Mouse (Mus musculus) heart, adult 9 months (tissue): ENCODE results near the gene Ube4b.
"Not testable (repeated sequence)": the region's sequence is repeated elsewhere in the genome, so short reads cannot be mapped to it uniquely, and the experiment has no call there.

Source experiments
- DNase-seq, 2 experiments: peaks; one replicate each; pipeline ENCODE4 v3.0.0; 2022; ENCODE audit warnings: low spot score in 2 of 2

Ube4b gene

GRCm38 (mm10) chr4:149426325-149427199, at the start of gene Ube4b:
Gene Ube4b (minus strand): TSS chr4:149426749.
- peak; percentile 94 to 96 for DNase-seq

DNA sequence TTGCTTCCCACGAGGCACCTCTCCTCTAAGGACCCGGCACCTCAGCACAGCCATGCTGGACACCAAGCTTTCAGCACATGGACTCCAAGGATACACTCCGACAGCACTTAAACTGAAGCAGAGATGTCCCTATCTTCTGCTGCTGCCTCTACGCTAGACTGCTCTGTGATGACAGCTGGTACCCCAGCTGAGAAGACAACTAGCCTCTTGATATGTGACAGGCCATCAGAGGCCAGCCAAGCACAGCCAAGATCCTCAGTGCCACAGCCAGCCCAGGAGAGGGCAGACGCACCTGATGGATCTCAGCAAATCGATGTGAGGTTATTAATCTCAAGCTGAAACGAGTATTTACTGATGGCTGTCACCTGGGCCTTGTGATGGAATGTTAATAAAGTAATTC, 48.5 kb upstream of the Ube4b start:
- no peak for DNase-seq

- no peak for DNase-seq
These were observed 43.0 kb upstream of the Ube4b start for GRCm38 (mm10) chr4:149469557-149469956.

DNA sequence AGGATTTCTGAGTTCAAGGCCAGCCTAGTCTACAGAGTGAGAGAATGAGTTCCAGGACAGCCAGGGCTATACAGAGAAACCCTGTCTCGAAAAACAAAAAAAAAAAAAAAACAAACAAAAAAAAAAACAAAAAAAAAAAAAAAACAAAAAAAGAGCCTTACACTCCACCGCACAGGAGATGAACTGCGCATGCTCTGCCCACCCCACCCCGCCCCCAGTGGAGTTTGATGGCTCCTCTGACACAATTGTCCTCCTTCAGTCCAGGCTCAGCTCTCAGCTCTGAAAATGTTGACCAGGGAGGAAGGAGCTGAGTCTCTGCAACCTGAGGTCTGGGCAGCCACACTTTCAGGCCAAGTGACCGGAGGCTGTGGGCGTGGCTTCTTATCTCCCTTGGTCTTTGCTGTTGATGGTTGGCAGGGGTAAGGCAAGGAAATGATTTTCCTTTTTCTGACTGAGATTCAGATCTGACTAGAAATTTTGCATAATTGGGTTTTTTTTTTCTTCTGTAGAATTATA, 36.9 kb upstream of the Ube4b start:
- DNase-seq = no peak

GRCm38 (mm10) chr4:149462305-149462971, 35.9 kb upstream of the Ube4b start:
- DNase-seq = no peak

DNA sequence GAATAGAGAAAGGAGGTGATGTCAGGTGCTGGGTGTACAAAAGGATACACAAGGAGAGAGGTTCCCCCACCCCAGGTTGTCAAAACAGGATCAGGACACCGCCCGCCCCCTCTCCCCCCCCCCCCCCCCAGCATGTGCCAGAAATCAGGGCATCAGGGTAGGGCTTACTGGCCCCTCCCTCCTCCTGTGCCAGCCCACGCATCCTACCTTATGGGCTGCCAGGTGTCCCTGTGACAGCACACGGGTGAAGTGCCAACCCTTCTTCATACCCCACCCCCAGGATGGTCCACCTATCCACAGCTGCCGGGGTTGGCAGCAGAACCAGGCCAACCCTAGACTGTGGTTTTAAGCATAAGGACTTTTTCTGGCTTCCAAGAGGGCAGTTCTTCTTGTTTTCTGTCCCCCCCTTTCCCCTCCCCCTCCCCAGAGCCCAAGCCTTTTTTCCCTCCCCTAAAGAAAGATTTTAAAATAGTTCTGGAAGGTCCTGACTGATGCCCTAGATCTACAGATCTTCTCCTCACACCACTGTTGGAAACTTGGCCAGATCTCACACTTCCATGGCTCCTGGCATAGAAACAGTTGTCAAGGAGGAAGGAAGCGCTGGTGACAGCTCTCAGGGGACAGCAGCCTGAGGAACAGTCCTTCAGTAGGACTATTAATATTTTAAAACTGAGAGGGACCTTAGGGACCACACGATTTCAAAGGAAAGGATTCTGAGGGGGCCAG, 35.2 kb upstream of the Ube4b start:
- peak; percentile 43 to 59 for DNase-seq

- DNase-seq = not testable (repeated sequence)
These were observed 33.9 kb upstream of the Ube4b start for GRCm38 (mm10) chr4:149460475-149460874.

- DNase-seq = no peak
These were observed 32.9 kb upstream of the Ube4b start for GRCm38 (mm10) chr4:149459425-149459824.

DNA sequence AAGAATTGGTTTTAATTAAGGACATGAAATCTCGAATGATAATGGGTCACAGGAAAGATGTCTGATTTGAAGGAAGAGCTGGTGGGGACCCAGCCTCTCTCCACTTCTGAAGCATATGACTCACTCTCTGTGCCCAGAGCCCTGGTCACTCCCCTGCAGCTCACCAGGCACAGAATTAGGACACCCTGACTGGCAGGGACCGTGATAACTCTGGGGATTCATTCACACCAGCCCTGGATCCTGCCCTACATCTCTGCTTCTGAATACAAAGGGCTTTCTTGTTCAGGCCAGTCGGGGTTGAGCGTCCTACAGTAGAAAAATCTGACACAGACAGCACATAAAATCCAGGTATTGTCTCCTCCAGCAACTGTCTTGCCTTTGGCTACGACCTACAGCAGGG, 32.0 kb upstream of the Ube4b start:
- no peak for DNase-seq

GRCm38 (mm10) chr4:149457831-149458430, 31.4 kb upstream of the Ube4b start:
- DNase-seq = peak; percentile 68

DNA sequence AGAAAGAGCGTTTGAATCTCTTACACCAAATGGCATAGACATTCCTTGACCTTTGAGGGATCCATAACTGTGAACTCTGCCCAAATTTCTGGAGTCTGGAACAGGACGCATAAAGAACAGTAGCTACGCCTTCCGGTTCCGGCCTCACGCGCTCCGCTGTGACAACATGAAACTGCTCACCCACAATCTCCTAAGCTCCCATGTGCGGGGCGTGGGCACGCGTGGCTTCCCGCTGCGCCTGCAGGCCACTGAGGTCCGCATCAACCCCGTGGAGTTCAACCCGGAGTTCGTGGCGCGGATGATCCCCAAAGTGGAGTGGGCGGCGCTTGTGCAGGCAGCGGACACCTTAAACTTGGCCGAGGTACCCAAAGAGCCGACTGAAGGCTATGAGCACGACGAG, 30.6 kb upstream of the Ube4b start:
- not testable (repeated sequence) for DNase-seq

DNA sequence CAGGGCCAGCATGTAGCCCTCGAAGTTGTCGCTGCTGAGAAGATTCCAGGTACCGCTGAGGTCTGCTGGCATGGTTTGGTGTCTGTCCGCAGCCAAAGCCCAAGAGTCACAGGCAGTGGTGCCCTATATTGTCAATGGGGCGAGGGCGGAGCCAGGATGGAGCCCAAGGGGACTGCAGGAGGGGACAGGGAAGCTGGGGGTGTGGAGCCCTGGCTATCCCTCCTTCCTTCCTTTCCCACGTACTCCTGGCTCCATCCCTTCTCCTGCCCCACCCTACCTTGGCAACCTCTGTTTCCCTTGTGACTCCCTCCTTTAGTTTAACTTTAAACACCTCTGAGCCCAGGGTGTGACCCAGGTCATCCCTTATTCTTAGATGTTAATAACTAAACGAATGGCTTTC, 28.3 kb upstream of the Ube4b start, which contains the start of gene Rbp7:
Gene Rbp7 (minus strand): TSS at position 100 of the 400 bp plus-strand sequence.
- peak; percentile 27 to 65 for DNase-seq

DNA sequence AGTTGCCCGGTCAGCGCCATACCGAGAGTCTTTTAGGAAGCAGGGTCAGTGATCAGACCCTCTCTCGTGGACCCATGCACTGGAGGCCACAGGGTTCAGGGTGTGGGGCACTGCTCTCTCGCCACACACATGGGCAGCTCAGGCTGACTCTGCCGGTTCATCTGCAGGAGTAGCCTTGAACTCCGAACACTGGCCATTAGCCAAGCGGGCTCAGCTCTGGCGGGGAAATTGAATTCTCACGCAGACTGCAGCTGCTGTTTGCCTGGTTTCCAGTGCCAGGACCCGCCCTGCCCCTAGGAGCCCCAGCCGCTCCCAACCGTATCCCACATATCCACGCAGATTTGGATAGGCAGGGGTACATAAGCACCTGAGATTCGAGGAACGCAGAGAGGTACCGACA, 27.7 kb upstream of the Ube4b start:
- DNase-seq = no peak

DNA sequence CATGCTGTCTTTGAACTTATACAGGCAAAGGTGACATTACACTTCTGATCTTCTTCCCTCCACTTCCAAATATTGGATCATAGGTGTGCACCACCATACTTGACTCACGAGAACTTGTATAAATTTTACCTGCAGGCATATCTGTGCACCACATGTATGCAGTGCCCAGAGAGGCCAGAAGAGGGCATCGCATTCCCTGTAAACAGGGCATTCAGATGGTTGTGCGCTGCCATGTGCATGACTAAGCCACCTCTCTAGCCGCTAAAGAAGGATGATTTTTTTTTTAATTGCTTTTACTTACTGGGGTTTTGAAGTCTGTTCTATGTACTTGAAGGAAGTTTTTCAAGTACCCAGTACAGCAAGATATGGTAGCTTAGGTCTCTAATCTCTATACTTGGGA, 27.1 kb upstream of the Ube4b start:
- DNase-seq = no peak

DNA sequence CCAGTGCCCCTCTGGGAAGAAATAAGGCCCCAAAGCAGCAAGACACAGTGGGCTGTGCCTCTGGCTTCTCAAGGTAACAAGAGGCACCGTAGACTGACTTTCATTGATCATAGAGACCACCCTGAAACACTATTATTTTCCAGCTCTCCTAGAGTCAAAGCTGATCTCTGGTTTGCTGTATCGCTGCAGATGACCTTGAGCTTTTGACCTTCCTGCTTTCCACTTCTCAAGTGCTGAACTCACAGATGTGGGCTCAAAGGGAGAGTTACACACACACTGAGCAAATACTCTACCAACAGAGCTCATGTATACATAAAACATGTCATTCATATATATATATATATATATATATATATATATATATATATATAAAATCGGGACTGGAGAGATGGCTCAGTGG, 24.1 kb upstream of the Ube4b start:
- no peak for DNase-seq

DNA sequence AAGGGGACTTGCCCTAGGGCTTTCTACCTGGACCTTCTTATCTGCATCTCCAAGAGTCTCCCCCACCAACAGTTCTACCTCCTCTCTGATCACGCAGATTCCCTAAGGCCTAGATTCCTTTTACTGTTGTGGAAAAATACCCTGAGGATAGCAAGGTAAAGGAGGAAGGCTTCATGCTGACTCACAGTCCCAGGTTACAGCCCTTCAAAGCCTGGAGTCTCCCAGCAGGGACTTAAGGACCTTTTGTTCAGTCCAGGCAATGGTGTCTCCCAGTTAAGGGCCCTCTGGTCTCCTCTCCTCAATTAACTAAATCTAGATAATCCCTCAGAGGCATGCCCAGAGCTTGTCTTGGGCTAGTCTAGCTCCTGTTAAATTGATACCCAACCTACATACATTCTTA, 19.8 kb upstream of the Ube4b start:
- no peak for DNase-seq

- DNase-seq = peak in 1 of 2 experiments; percentile 41
These were observed 19.3 kb upstream of the Ube4b start for GRCm38 (mm10) chr4:149445868-149446267.

DNA sequence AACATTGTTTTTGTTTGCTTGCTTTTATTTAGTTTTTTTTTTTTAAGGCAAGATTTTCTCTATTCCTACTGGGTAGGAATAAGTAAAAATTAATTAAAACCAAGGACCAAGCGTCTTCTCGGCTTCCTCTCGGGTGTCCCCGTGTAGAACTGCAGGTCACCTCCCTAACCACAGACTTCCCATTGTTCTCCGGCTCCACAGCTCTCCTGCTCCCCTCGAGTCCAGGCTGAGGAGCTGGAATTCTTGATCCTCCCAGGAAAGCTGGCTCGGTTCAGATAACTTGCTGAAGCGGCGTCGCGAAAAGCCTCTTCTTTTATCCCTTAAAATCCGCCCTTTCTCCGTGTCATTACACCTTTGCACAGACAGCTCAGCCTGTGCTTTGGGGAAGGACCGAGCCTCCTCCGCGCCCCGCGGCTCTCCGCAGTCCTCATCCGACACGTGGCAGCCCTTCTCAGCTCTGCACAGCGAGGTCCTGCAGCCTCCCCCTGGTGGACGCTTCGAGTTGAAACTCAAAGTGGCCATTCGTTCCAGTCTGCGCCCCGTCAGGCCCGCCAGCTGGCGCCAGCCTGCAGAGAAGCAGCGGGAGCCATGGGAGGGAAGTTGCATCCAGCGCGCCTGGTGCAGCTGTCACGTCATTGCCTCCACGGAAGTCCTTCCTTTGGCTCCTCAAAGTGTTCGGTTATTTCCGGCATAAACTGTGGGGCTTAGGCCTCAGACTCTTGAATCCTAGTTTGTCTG, 18.6 kb upstream of the Ube4b start:
- peak; percentile 90 to 91 for DNase-seq

GRCm38 (mm10) chr4:149444465-149444864, 17.9 kb upstream of the Ube4b start:
- no peak for DNase-seq

DNA sequence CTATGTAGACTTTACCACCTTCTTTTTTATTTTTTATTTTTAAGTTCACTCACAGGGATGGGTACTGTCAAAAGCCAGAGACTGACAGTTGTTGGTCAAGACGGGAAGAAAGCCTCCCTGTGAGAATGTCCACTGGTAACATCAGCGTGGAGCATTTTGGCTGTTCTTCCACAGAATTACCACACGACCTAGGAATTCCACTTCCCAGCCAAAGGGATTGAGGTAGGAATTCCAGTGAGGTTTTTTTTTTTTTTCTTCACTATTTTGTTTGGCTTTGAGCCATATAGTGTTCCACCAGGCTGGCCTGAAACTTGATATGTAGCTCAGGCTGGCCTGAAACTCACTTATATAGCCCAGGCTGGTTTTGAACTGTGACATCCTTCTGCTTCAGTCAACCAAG, 15.9 kb upstream of the Ube4b start:
- peak; percentile 34 to 42 for DNase-seq

- DNase-seq = no peak
These were observed 14.0 kb upstream of the Ube4b start for GRCm38 (mm10) chr4:149440576-149440975.
